Mouse (Mus musculus): ENCODE results near the gene Ceacam10. TPM values are rescaled to one million over a fixed set of nuclear protein-coding genes. Genes with fewer than 3 reads are reported as not detected.

Gene Ceacam10
- polyA plus RNA-seq (2014; fragmentation: Illumina TruSeq; extraction: RNeasy Lipid Tissue Mini Kit (QIAGEN cat#74804); ENCODE audit: low read depth, low replicate concordance): not detected

GRCm38 (mm10) chr7:24776918-24777317 lies at the start of gene Ceacam10:
TSS of gene Ceacam10 (plus strand) at chr7:24777206.

DNA sequence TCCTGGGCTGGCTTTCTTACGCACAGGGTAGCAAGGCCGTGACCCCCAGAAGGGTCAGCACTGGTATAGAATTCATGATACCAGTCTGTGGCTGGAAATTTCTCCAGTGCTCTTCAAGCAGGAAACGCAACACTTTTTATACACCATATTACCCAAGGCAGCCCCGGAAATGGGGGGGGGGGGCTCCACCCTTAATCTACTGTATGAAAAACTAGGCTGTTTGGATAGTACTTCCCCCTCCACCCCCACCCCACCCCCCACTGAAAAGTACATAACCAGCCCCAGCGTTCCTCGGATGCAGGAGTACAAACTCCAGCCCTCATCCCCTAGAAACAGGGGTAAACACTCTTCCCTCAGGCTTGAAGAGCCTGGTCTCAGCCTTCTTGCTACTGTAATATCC lies 16.8 kb upstream of the Ceacam10 start, which contains the start of gene Cd177:
Gene Cd177, minus strand, starts transcription at position 101 of the 400 bp plus-strand sequence.

Other genes with a start within 250 kb of the Ceacam10 start
- 12.9 TPM for gene Irgq, start 246.5 kb upstream of the Ceacam10 start, polyA plus RNA-seq (2014; fragmentation: Illumina TruSeq; extraction: RNeasy Lipid Tissue Mini Kit (QIAGEN cat#74804); ENCODE audit: low read depth, low replicate concordance)
- gene Pinlyp, start 231.1 kb upstream of the Ceacam10 start, polyA plus RNA-seq (2014; fragmentation: Illumina TruSeq; extraction: RNeasy Lipid Tissue Mini Kit (QIAGEN cat#74804); ENCODE audit: low read depth, low replicate concordance): not detected
- gene Xrcc1, start 230.9 kb upstream of the Ceacam10 start, polyA plus RNA-seq (2014; fragmentation: Illumina TruSeq; extraction: RNeasy Lipid Tissue Mini Kit (QIAGEN cat#74804); ENCODE audit: low read depth, low replicate concordance): 29.0 TPM
- gene Ethe1, start 189.7 kb upstream of the Ceacam10 start, polyA plus RNA-seq (2014; fragmentation: Illumina TruSeq; extraction: RNeasy Lipid Tissue Mini Kit (QIAGEN cat#74804); ENCODE audit: low read depth, low replicate concordance): 32.6 TPM
- gene Zfp575, start 189.6 kb upstream of the Ceacam10 start, polyA plus RNA-seq (2014; fragmentation: Illumina TruSeq; extraction: RNeasy Lipid Tissue Mini Kit (QIAGEN cat#74804); ENCODE audit: low read depth, low replicate concordance): not detected
- not detected for gene Phldb3, start 166.4 kb upstream of the Ceacam10 start, polyA plus RNA-seq (2014; fragmentation: Illumina TruSeq; extraction: RNeasy Lipid Tissue Mini Kit (QIAGEN cat#74804); ENCODE audit: low read depth, low replicate concordance)
- gene Lypd3, start 140.7 kb upstream of the Ceacam10 start, polyA plus RNA-seq (2014; fragmentation: Illumina TruSeq; extraction: RNeasy Lipid Tissue Mini Kit (QIAGEN cat#74804); ENCODE audit: low read depth, low replicate concordance): not detected
- not detected for gene Tex101, start 100.5 kb upstream of the Ceacam10 start, polyA plus RNA-seq (2014; fragmentation: Illumina TruSeq; extraction: RNeasy Lipid Tissue Mini Kit (QIAGEN cat#74804); ENCODE audit: low read depth, low replicate concordance)
- not detected for gene BC049730, start 68.0 kb upstream of the Ceacam10 start, polyA plus RNA-seq (2014; fragmentation: Illumina TruSeq; extraction: RNeasy Lipid Tissue Mini Kit (QIAGEN cat#74804); ENCODE audit: low read depth, low replicate concordance)
- not detected for gene Gm4763, start 50.3 kb upstream of the Ceacam10 start, polyA plus RNA-seq (2014; fragmentation: Illumina TruSeq; extraction: RNeasy Lipid Tissue Mini Kit (QIAGEN cat#74804); ENCODE audit: low read depth, low replicate concordance)
- not detected for gene Cd177, start 16.9 kb upstream of the Ceacam10 start, polyA plus RNA-seq (2014; fragmentation: Illumina TruSeq; extraction: RNeasy Lipid Tissue Mini Kit (QIAGEN cat#74804); ENCODE audit: low read depth, low replicate concordance)
- 1.5 TPM for gene Gm9844, start 85.0 kb downstream of the Ceacam10 start, polyA plus RNA-seq (2014; fragmentation: Illumina TruSeq; extraction: RNeasy Lipid Tissue Mini Kit (QIAGEN cat#74804); ENCODE audit: low read depth, low replicate concordance)
- not detected for gene Lypd4, start 92.7 kb downstream of the Ceacam10 start, polyA plus RNA-seq (2014; fragmentation: Illumina TruSeq; extraction: RNeasy Lipid Tissue Mini Kit (QIAGEN cat#74804); ENCODE audit: low read depth, low replicate concordance)
- not detected for gene Dmrtc2, start 92.9 kb downstream of the Ceacam10 start, polyA plus RNA-seq (2014; fragmentation: Illumina TruSeq; extraction: RNeasy Lipid Tissue Mini Kit (QIAGEN cat#74804); ENCODE audit: low read depth, low replicate concordance)
- gene Rps19, start 107.2 kb downstream of the Ceacam10 start, polyA plus RNA-seq (2014; fragmentation: Illumina TruSeq; extraction: RNeasy Lipid Tissue Mini Kit (QIAGEN cat#74804); ENCODE audit: low read depth, low replicate concordance): 531 TPM
- 0.84 TPM for gene Cd79a, start 120.2 kb downstream of the Ceacam10 start, polyA plus RNA-seq (2014; fragmentation: Illumina TruSeq; extraction: RNeasy Lipid Tissue Mini Kit (QIAGEN cat#74804); ENCODE audit: low read depth, low replicate concordance)
- gene Arhgef1, start 125.7 kb downstream of the Ceacam10 start, polyA plus RNA-seq (2014; fragmentation: Illumina TruSeq; extraction: RNeasy Lipid Tissue Mini Kit (QIAGEN cat#74804); ENCODE audit: low read depth, low replicate concordance): 60.8 TPM
- not detected for gene Gm4881, start 167.3 kb downstream of the Ceacam10 start, polyA plus RNA-seq (2014; fragmentation: Illumina TruSeq; extraction: RNeasy Lipid Tissue Mini Kit (QIAGEN cat#74804); ENCODE audit: low read depth, low replicate concordance)
- 283 TPM for gene Rabac1, start 195.5 kb downstream of the Ceacam10 start, polyA plus RNA-seq (2014; fragmentation: Illumina TruSeq; extraction: RNeasy Lipid Tissue Mini Kit (QIAGEN cat#74804); ENCODE audit: low read depth, low replicate concordance)
- 0.39 TPM for gene Atp1a3, start 228.8 kb downstream of the Ceacam10 start, polyA plus RNA-seq (2014; fragmentation: Illumina TruSeq; extraction: RNeasy Lipid Tissue Mini Kit (QIAGEN cat#74804); ENCODE audit: low read depth, low replicate concordance)